Comparison of ENCODE assay signal across 1 mouse cellular context in the genomic region with DNA sequence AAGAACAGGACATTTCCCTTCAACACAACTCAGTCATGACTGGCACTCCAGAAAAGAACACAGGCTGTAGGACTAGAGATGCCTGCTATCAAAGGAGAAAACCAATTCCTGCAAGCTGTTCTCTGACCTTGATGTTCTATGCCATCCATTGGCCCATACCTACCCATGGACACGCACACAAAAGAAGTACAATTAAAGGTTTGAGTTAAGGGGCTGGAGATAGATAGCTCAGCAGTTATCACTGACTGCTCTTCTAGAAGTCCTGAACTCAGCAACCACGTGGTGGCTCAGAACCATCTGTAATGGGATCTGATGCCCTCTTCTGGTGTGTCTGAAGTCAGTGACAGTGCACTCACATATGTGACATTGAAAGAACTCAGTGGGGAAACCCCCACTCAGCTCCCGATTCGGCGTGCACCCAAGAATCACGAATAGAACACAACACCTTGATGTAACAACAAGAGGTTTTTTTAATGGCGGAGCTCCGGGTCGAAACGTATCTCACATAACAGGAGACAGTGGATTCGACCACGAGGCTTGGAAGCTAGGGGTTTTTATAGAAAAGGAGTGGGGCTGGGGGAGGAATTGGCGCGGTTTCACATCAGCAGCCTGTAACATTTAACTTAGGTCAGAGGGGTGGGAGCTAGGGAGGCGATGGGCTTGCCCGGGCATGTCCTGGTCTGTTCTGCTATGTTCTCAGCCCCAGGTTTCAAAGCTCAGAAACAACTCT.
TF ChIP-seq lines count a peak whose summit lies in the region.

No protein-coding gene starts in this region.

TF ChIP-seq in C2C12, 6 proteins besides CTCF, POLR2A, EP300 and RAD21:
- TF ChIP-seq USF1 (IDR thresholded peaks at IDR 0.05; ENCODE audit: low read depth) = peak; percentile 77
- peak; percentile 94 for TF ChIP-seq MAX (IDR thresholded peaks at IDR 0.05)
